Mouse (Mus musculus): ENCODE measurements around the gene Dnm1.

- TF ChIP-seq CTCF (IDR thresholded peaks at IDR 0.05; ENCODE audit: borderline replicate concordance, control insufficient read depth, extremely low read depth, insufficient read depth, low read length, poor library complexity) (no peak), POLR2A (IDR thresholded peaks at IDR 0.05; ENCODE audit: control insufficient read depth, extremely low read depth, insufficient read depth, low read length, poor library complexity) (no peak)
Measured at GRCm38 (mm10) chr2:32318709-32319585, 34.2 kb downstream of the Dnm1 start.

Data from thymus, adult 2 months (tissue).